Mouse (Mus musculus): ENCODE results near the gene Phactr2. TPM values are rescaled to one million over a fixed set of nuclear protein-coding genes. Genes with fewer than 3 reads are reported as not detected.

The Phactr2 gene
- total RNA-seq, 2 experiments from 2014 or later = 13.3 to 15.6 TPM

- no peak for DNase-seq
Observed at GRCm38 (mm10) chr10:13395753-13396152, 78.5 kb downstream of the Phactr2 start.

GRCm38 (mm10) chr10:13394000-13394399 lies 80.2 kb downstream of the Phactr2 start:
- no peak for DNase-seq

- DNase-seq = peak; percentile 21
Observed at GRCm38 (mm10) chr10:13388116-13388922, 85.9 kb downstream of the Phactr2 start.

GRCm38 (mm10) chr10:13384866-13385265 lies 89.3 kb downstream of the Phactr2 start:
- DNase-seq = no peak

GRCm38 (mm10) chr10:13377895-13378294 lies 96.3 kb downstream of the Phactr2 start:
- DNase-seq = no peak

- DNase-seq = no peak
Observed at GRCm38 (mm10) chr10:13376428-13377260, 97.6 kb downstream of the Phactr2 start.

- no peak for DNase-seq
Observed at GRCm38 (mm10) chr10:13375820-13376219, 98.4 kb downstream of the Phactr2 start.

- no peak for DNase-seq
Observed at GRCm38 (mm10) chr10:13369581-13370375, 104.4 kb downstream of the Phactr2 start.

GRCm38 (mm10) chr10:13364286-13364580 lies 110.0 kb downstream of the Phactr2 start:
- no peak for DNase-seq

GRCm38 (mm10) chr10:13363499-13364285 lies 110.5 kb downstream of the Phactr2 start:
- no peak for DNase-seq

GRCm38 (mm10) chr10:13360913-13361312 lies 113.3 kb downstream of the Phactr2 start:
- no peak for DNase-seq

GRCm38 (mm10) chr10:13359846-13360245 lies 114.4 kb downstream of the Phactr2 start:
- DNase-seq = no peak

- DNase-seq = no peak
Observed at GRCm38 (mm10) chr10:13358679-13359078, 115.5 kb downstream of the Phactr2 start.

GRCm38 (mm10) chr10:13346609-13347290 lies 127.5 kb downstream of the Phactr2 start:
- DNase-seq = no peak

GRCm38 (mm10) chr10:13340583-13340982 lies 133.6 kb downstream of the Phactr2 start:
- no peak for DNase-seq

- DNase-seq = no peak
Observed at GRCm38 (mm10) chr10:13336964-13337363, 137.2 kb downstream of the Phactr2 start.

- no peak for DNase-seq
Observed at GRCm38 (mm10) chr10:13335814-13336213, 138.4 kb downstream of the Phactr2 start.

- no peak for DNase-seq
Observed at GRCm38 (mm10) chr10:13335347-13335746, 138.9 kb downstream of the Phactr2 start.

- DNase-seq = no peak
Observed at GRCm38 (mm10) chr10:13333781-13334180, 140.4 kb downstream of the Phactr2 start.

GRCm38 (mm10) chr10:13332985-13333384 lies 141.2 kb downstream of the Phactr2 start:
- DNase-seq = no peak

- DNase-seq = no peak
Observed at GRCm38 (mm10) chr10:13331405-13332032, 142.7 kb downstream of the Phactr2 start.
